Mouse (Mus musculus): ENCODE measurements around the gene B3gnt6. TPM values are rescaled to one million over a fixed set of nuclear protein-coding genes. Genes with fewer than 3 reads are reported as not detected.
A peak's percentile ranks its signal among the peaks of the same experiment; 100 is the strongest.

Gene B3gnt6
- total and polyA plus RNA-seq, 2 experiments from 2014 or later: 0.19 to 0.63 TPM

DNA sequence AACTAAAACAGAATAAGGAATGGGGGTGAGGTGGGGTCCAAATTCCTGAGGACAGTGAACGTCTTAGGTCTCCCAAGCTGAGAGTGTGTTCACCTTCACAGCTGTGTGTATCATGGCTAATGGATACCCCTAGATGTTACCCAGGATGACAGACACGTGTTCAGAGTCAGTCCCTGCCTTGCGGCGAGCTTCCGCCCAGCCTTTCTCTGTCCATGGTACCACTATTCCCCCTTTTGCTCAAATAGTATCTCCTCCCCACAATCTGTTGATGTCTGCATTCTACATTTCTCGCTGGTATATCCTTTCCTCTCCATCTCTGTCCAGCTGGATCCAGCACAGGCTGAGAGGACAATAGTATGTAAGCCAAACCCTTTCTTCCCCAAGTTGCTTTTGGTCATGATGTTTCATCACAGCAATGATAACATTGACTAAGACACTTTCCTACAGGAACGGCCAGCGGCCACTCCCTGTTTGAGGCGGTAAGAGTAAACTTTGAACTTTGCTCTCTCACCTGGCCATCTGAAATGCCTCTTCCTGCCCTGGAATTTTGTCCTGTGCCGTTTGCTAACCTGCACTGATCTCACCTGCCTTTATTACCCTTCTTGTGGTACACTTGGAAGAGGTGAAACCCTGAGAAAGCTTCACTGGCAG, 4.0 kb downstream of the B3gnt6 start:
- 60% methylated on average over 10 of the region's 10 CpGs for WGBS
- Histone ChIP-seq H3K36me3 (ENCODE audit: insufficient read depth) (no peaks in the 10 kb centered on the region), H3K4me1 (ENCODE audit: insufficient read depth) (peaks cover 11% of the 10 kb centered on the region; the same call in 1 of the 2 replicates), H3K4me2 (ENCODE audit: low read depth) (no peak overlapping the region), H3K27me3 (ENCODE audit: insufficient read depth, low read length) (peaks cover 51% of the 10 kb centered on the region), H3K9me3 (ENCODE audit: low read length) (no peaks in the 10 kb centered on the region), H3K4me3 (ENCODE audit: low read depth, low read length) (no peak overlapping the region), H3K27ac (ENCODE audit: low read depth, low read length) (no peak overlapping the region), H3K9ac (no peak overlapping the region)
- ATAC-seq (no peak), DNase-seq (no peak)
- no peak for TF ChIP-seq CTCF (IDR thresholded peaks at IDR 0.05; ENCODE audit: low read depth)

DNA sequence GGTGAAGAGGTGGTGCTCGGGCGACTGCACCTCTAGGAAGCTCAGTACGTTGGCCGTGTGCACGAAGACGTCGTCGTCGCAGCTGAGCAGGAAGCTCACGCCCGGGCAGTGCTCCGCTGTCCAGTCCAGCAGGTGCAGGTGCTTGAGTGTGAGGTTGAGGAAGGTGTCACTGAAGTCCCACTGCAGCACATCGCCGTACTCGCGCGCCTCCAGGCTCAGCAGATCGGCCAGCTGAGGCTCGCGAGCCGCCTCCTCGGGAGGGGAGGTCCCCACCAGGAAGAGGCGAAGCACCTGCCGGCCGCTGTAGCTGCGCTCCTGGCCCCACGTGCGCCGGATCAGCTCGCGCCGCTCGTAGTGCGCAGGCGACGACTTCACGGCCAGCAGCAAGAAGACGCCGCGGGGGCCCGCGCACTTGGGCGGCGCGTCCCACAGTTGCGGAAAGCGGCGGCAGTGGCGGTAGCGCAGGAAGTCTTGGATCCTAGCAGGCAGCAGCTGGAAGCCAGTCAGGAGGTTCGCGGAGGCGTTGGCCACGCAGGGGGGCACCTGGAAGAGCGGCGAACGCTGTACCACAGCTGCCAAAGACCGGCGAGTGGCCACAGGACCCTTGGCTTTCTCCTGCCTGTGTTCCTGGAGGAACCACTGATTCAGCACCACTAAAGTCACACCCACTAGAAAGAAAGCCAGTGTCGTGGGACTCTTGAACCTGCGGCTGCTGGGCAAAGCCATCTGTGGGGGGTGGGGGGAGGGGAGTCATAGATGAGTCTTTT, 5.1 kb downstream of the B3gnt6 start:
- no peaks in the 10 kb centered on the region for H3K9me3 ChIP-seq (ENCODE audit: low read length)
- peaks cover 51% of the 10 kb centered on the region for H3K27me3 ChIP-seq (ENCODE audit: insufficient read depth, low read length)
- peak overlapping the region; percentile 44 for H3K4me3 ChIP-seq (ENCODE audit: low read depth, low read length)
- H3K36me3 ChIP-seq (ENCODE audit: insufficient read depth): no peaks in the 10 kb centered on the region
- H3K27ac ChIP-seq (ENCODE audit: low read depth, low read length): no peak overlapping the region
- TF ChIP-seq CTCF (IDR thresholded peaks at IDR 0.05; ENCODE audit: low read depth): no peak
- peak; percentile 53 for ATAC-seq
- peak overlapping the region; percentile 93 for H3K4me2 ChIP-seq (ENCODE audit: low read depth)
- peaks cover 11% of the 10 kb centered on the region; the same call in 1 of the 2 replicates for H3K4me1 ChIP-seq (ENCODE audit: insufficient read depth)
- 4% methylated on average over 61 of the region's 61 CpGs for WGBS
- peak overlapping the region; percentile 44 for H3K9ac ChIP-seq
- peak; percentile 37 for DNase-seq

DNA sequence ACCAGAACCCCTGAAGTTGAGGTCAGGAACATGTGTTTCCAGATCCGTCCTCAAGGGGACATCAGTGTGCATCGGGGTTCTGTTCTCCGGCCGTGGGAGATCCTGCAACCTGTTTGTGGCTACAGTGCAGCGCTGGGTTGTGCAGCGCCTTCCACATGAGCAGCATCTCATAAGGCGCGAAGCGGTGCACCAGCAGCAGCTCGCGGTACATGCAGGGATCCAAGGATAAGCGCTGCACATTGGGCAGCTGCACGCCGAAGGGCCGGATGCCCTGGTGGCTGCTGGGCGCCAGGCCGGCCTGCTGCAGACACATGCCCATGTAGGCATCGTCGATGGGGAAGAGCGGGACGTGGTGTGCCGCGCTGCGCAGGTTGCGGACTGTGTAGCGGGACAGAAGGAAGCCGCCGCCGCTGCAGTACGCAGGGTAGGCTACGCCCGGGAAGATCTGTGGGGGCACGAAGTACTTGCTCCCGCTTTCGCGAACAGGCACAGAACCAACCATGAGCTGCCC, 5.7 kb downstream of the B3gnt6 start:
- ATAC-seq: peak; percentile 83
- Histone ChIP-seq H3K4me1 (ENCODE audit: insufficient read depth) (peaks cover 11% of the 10 kb centered on the region; the same call in 1 of the 2 replicates), H3K36me3 (ENCODE audit: insufficient read depth) (no peaks in the 10 kb centered on the region), H3K4me3 (ENCODE audit: low read depth, low read length) (peak overlapping the region; percentile 44), H3K27me3 (ENCODE audit: insufficient read depth, low read length) (peaks cover 51% of the 10 kb centered on the region), H3K9ac (peak overlapping the region; percentile 44), H3K4me2 (ENCODE audit: low read depth) (peak overlapping the region; percentile 93), H3K27ac (ENCODE audit: low read depth, low read length) (no peak overlapping the region), H3K9me3 (ENCODE audit: low read length) (no peaks in the 10 kb centered on the region)
- peak; percentile 56 for DNase-seq
- 4% methylated on average over 36 of the region's 36 CpGs for WGBS
- peak; percentile 68 for TF ChIP-seq CTCF (IDR thresholded peaks at IDR 0.05; ENCODE audit: low read depth)

DNA sequence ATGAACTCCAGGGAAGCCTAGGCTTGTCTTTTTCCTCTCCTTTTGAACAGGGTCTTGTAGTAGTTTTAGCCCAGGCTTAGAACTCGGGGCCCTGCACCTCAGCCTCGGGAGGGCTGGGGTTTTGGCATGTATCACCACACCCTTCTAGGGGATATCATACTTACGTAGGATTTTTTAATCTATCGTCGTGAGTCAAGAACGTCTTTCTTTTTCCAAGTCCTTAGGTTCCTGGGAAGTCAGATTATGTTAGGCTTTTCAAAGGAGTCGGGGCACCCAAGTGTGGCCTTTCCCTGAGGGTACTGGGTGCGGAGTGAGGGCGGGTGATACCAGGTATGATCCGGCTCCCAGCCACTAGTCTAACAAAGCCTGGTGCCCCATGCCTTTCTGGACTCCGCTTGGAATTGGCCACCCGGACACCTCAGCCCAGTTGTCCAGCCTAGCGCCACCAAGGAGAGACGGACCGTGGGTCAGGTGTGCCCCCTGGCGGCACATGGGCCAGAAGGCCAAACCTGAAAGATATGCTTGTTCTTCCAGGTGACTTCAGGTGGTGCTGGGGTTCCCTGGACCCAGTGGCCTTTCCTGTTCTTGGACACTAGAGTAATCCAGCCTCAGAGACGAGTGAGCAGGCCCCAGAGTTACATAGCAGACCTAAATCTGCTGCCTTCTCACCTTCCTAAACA, 7.6 kb downstream of the B3gnt6 start:
- 73% methylated on average over 17 of the region's 17 CpGs for WGBS
- no peaks in the 10 kb centered on the region for H3K9me3 ChIP-seq (ENCODE audit: low read length)
- H3K4me1 ChIP-seq (ENCODE audit: insufficient read depth): peaks cover 11% of the 10 kb centered on the region; the same call in 1 of the 2 replicates
- no peak overlapping the region for H3K4me2 ChIP-seq (ENCODE audit: low read depth)
- peak; percentile 48 for TF ChIP-seq CTCF (IDR thresholded peaks at IDR 0.05; ENCODE audit: low read depth)
- ATAC-seq (no peak), DNase-seq (no peak)
- peaks cover 46% of the 10 kb centered on the region for H3K27me3 ChIP-seq (ENCODE audit: insufficient read depth, low read length)
- no peak overlapping the region for H3K27ac ChIP-seq (ENCODE audit: low read depth, low read length)
- H3K9ac ChIP-seq: no peak overlapping the region
- H3K36me3 ChIP-seq (ENCODE audit: insufficient read depth): no peaks in the 10 kb centered on the region
- no peak overlapping the region for H3K4me3 ChIP-seq (ENCODE audit: low read depth, low read length)

DNA sequence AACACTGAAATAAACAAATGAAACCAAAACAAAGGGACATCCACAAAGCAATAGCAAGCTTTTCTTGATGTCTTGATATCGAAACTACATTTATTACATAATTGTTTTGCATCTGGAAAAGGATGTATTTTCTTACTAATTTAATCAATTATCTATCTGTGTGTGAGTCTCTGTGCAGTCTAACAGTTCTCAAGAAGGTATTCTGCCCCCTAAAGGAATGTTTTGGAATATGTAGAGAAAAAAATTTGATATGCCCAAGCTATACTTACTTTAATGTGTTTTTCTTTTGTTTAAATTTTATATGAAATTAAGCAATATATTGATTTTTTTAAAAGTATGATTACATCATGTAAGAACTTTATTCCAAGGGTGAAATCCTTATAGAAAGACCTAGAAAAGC, 8.7 kb downstream of the B3gnt6 start:
- WGBS: 96% methylated on average over 1 of the region's 1 CpGs
- Histone ChIP-seq H3K27ac (ENCODE audit: low read depth, low read length) (no peak overlapping the region), H3K27me3 (ENCODE audit: insufficient read depth, low read length) (peaks cover 38% of the 10 kb centered on the region), H3K36me3 (ENCODE audit: insufficient read depth) (no peaks in the 10 kb centered on the region), H3K4me3 (ENCODE audit: low read depth, low read length) (no peak overlapping the region), H3K4me1 (ENCODE audit: insufficient read depth) (peaks cover 11% of the 10 kb centered on the region; the same call in 1 of the 2 replicates), H3K9me3 (ENCODE audit: low read length) (no peaks in the 10 kb centered on the region), H3K4me2 (ENCODE audit: low read depth) (no peak overlapping the region), H3K9ac (no peak overlapping the region)
- DNase-seq (no peak), ATAC-seq (no peak)
- TF ChIP-seq CTCF (IDR thresholded peaks at IDR 0.05; ENCODE audit: low read depth): 0 out of 2 replicates have a peak, but pooled peaks have one; percentile 19

DNA sequence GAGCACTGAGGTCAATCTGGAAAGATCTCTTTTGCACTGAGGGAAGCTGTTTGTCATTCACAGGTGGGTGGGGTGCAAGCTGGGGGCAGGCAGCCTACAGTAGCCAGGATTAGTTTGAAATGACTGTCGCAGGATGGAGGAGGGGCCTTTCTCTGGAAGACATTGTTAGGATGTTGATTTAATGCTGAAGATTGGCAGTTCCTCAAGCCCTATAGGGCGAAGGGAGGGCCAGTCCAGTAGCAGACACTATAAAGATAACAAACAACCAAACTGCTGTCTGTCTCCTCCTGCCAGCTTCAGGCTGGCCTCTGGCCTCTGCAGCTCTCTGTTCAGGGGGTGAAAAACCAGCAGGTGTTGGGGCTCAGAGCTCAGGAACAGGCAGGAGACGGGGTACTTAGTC, 9.5 kb downstream of the B3gnt6 start:
- no peak for ATAC-seq

More for the DNA sequence above, 9.5 kb downstream of the B3gnt6 start:
- no peak for TF ChIP-seq CTCF (IDR thresholded peaks at IDR 0.05; ENCODE audit: low read depth)
- H3K27ac ChIP-seq (ENCODE audit: low read depth, low read length): no peak overlapping the region
- peaks cover 11% of the 10 kb centered on the region; the same call in 1 of the 2 replicates for H3K4me1 ChIP-seq (ENCODE audit: insufficient read depth)
- 49% methylated on average over 3 of the region's 3 CpGs for WGBS
- no peak overlapping the region for H3K4me2 ChIP-seq (ENCODE audit: low read depth)
- H3K9ac ChIP-seq: no peak overlapping the region
- DNase-seq: no peak
- no peaks in the 10 kb centered on the region for H3K36me3 ChIP-seq (ENCODE audit: insufficient read depth)
- no peak overlapping the region for H3K4me3 ChIP-seq (ENCODE audit: low read depth, low read length)
- peaks cover 32% of the 10 kb centered on the region for H3K27me3 ChIP-seq (ENCODE audit: insufficient read depth, low read length)
- no peaks in the 10 kb centered on the region for H3K9me3 ChIP-seq (ENCODE audit: low read length)
